Mouse (Mus musculus): ENCODE data around the gene Cnksr2. TPM values are rescaled to one million over a fixed set of nuclear protein-coding genes. Genes with fewer than 3 reads are reported as not detected.

Gene Cnksr2
- total RNA-seq (2021) (1 to 10 TPM; 4.4 to 5.7 TPM), polyA plus RNA-seq (2012; rRNA removed) (0.94 and 1.0 TPM in 2 replicates)
- long read RNA-seq, partial matches to known transcripts = 1 of 2 reads
- long read RNA-seq, other reads (novel, unspliced or antisense) = 1 of 2 reads

- peak; percentile 16 for DNase-seq
These were observed at the start of gene Cnksr2 for GRCm38 (mm10) chrX:158043057-158043843. TSS of gene Cnksr2 (minus strand) at chrX:158043294.

DNA sequence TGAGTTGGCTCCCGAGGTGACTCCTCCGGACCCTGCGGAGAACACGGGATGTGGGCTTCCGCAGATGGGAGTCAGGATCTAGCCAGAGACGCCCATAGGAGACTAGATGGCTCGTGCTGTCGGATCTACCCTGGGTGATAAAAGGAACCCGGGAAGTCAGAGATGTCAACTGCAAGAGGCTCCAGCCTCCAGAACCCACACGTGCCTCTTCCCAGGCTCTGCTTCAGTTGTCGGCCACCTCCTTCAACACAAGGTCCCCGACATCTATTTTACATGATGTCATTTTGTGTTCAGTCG is 698 bp upstream of the Cnksr2 start:
- no peak for DNase-seq

DNA sequence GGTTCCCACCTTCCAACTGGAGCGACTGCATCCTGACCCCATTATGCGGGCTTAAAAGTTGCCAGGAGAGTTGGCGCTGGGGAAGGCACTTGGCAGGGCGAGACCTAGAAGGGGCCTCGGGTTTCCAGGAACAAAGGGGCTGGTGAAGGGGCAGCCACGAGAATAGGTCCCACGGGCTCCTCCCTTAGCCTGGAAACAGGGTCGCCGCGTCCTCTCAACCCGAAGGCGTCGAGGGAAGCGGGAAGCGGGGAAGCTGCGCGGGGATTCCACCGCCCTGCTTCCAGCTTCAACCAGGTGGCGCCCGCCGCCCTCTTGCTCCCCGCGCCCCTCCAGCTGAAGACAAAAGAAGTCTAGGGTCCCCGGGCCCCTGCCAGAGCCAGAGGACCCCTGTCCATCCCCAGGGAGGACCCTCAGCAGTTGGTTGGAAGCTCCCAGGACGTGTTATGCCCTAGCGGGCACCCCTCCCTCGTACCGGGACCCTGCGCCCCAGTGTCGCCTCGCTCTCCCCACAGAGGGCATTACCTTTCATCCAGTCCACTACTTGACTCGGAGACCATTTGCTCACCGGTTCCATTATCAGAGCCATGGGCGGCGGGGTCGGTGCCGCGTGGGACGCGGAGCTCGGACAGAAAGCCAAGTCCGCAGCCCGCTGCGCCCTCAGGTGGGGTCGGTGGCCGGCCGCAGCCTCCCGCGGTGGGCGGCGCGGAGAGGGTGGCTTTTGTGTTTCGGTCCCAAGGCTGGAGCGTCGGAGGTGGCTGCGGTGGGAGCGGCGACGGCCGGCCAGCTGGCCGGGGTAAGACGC is 638 bp downstream of the Cnksr2 start:
- peak; percentile 5 for DNase-seq

DNA sequence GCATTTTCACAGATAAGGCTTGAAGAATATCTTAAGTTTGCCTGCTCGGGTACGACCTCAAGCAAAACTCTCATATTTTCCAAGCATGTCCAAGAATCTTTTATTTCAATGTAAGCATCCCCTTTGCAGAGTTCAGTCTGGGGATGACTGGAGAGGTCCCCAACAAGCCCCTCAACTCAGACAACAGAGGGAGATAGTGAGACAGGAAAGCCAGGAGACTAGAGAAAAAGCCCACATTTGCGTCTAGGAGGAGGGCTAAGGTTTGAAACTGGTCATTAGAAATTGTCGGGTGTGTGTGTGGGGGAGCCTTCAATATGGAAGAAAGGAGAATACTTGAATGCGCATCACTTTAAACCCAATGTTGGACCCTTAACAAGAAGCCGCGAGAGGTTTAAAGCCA is 1.4 kb downstream of the Cnksr2 start:
- no peak for DNase-seq

DNA sequence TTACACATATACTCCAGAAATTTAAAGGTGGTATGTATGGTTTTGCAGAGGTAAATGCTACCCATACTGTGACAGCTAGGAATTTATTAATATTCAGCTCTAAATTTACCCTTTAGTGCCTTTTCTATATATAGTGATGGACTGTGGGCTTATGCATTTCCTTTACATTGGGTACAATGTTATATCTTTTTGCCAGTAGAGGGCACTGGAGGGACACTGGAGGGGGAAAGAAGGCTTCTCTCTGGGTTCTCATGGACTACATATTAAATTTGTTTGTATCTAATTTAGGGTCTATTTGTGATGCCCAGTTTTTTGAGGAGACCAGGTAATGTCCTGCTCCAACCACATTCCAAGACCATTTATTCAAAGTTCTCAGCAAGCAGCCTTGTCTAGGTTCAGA is 91.4 kb downstream of the Cnksr2 start:
- no peak for DNase-seq

DNA sequence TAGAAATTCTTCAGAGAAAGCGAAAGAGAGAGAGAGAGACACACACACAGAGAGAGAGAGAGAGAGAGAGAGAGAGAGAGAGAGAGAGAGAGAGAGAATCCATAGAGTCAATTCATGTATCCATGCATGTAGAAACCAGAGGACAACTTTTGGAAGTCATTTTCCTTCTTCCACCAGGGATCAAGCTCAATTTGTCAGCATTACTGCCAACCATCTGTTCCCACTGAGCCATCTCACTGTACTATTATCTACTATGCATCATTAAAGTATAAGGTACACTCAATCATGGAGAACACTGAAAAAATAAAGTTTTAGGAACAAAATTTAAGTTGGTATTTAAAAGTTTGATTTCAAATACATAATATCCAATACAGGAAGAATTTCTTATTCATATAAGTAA is 93.8 kb downstream of the Cnksr2 start:
- DNase-seq = no peak

DNA sequence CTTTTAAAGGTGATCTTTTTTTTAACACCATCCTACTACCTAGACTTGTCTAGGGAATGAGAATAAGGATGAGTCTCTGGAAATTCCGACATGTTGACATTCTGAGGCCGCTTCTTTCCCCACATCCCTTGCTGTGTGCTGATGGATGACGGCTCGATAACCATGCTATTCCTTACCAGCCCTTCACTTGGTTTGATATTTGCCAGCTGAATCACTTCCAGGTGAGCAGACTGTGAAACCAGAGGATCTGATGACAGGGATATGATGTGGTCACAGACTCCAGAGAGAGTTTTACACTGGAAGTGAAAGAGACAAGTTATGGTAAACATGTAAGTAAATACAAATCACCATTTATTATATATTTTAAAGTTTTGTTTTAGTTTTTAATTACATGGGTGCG is 98.0 kb downstream of the Cnksr2 start:
- DNase-seq = no peak

GRCm38 (mm10) chrX:157936611-157937010 is 106.5 kb downstream of the Cnksr2 start:
- DNase-seq = no peak

GRCm38 (mm10) chrX:157920093-157920492 is 123.0 kb downstream of the Cnksr2 start:
- DNase-seq = no peak

DNA sequence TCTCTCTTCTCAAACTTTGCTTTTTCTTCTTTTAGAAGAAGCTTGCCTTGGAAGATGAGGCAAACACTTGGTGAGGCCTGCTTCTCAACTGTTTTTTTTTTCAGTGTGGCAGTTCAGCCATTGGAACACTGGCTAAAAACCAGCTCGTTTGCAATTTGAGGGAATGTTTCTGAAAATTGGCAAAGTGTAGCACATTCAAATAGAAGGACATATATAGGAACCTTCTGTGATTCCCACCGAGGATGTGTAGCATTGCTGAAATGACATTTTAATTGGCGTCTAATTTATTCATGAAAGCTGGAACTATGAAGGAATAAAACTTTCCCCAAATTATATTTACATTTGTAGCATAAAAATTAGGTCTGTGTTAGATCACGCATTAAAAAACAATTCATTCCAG is 213.1 kb downstream of the Cnksr2 start:
- no peak for DNase-seq

- no peak for DNase-seq
These were observed 224.2 kb downstream of the Cnksr2 start for GRCm38 (mm10) chrX:157818921-157819260.

DNA sequence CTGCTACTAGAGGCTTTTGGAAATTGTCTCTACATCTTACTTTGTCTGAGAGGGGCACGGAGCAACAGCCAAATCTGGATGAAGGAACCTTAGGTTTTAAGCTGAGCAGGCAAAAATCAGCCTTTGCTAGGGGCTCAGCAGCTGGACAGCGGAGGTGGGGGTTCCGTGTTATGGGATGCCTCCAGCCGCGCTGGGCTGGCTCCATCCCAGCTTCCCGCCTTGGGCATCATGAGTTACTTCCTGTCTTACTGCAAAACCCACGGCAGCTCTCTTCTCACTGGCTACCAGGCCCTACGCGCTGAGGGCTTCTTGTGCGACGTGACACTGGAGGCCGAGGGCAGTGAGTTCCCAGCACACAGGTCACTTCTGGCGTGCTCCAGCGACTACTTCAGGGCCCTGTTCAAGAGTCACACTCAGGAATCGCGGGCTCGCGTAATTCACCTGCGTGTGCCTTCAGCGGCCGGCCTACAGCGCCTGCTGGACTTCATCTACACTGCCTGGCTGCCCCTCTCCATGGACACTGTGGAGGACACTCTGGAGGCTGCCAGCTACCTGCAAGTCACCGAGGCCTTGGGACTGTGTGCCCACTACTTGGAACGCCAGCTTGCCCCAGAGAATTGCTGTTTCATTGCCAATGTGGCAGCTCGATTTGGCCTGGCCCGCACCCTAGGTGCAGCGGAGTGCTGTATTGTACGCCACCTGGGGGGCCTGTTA is 224.7 kb downstream of the Cnksr2 start, which contains the start of gene Klhl34:
Klhl34 (plus strand) TSS at position 229 of the 714 bp plus-strand sequence.
- no peak for DNase-seq

- peak; percentile 19 for DNase-seq
These were observed 225.4 kb downstream of the Cnksr2 start for GRCm38 (mm10) chrX:157817571-157818206.

DNA sequence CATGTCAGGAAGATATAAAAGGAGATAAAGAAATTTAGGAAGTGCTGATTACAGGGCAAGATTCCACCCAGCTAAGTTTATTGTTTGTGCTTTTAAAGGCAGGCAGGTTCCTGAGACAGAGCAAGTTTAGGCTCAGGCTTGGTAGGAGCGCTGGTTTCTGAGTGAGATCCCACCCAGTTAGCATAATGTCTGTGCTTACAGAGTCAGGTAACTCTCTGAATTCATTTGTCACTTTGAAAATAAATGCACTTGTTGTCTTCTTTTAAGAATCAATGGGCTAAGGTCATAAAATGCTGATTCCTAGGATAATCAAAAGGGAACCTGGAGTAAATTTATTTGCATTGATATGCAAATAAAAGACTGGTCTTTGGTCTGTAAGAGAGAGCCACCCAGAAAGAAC is 233.4 kb downstream of the Cnksr2 start:
- DNase-seq = no peak

DNA sequence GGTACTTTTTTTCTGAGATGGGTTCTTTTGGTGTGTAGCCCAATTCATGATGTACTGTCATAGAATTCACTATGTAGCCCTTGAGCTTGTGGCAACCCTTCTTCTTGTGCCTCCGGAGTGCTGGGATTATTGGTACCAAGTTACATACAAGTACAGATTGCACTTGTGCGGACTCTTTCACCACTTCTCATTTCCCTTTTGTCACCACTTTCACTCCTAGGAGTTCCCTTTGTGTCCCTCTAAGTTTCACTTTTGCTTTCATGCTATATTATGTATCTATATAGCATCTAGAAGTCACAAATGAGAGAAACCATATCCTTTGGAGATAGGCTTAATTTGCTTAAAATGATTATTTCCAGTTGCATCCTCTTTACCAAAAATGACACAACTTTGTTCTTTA is 241.4 kb downstream of the Cnksr2 start:
- DNase-seq = no peak

Other genes with a start within 250 kb of the Cnksr2 start
- gene Klhl34, start 224.9 kb downstream of the Cnksr2 start, total RNA-seq (2021) = not detected
- gene Klhl34, start 224.9 kb downstream of the Cnksr2 start, polyA plus RNA-seq (2012; rRNA removed) = not detected in 2 replicates